Mouse (Mus musculus) adrenal gland, adult 2 months (tissue): ENCODE measurements around the gene Sec14l5. TPM values are rescaled to one million over a fixed set of nuclear protein-coding genes. Genes with fewer than 3 reads are reported as not detected.
A peak's percentile ranks its signal among the peaks of the same experiment; 100 is the strongest.

ENCODE experiments used
- DNase-seq: peaks from one replicate; pipeline ENCODE4 v3.0.0; 2021
- polyA plus RNA-seq: library from polyadenylated mRNA; depleted of rRNA; stranded (reverse); fragments of >200 nt; gene quantifications from 2 replicates; pipeline ENCODE4 v1.2.3, GENCODE M21; 2012
- total RNA-seq, 2 experiments: library from RNA; stranded (reverse); gene quantifications; 2 replicates each; pipeline ENCODE4 v1.2.3; 2021

Sec14l5 gene
- total and polyA plus RNA-seq, 3 experiments = 0.07 to 0.15 TPM; not detected in 1

DNA sequence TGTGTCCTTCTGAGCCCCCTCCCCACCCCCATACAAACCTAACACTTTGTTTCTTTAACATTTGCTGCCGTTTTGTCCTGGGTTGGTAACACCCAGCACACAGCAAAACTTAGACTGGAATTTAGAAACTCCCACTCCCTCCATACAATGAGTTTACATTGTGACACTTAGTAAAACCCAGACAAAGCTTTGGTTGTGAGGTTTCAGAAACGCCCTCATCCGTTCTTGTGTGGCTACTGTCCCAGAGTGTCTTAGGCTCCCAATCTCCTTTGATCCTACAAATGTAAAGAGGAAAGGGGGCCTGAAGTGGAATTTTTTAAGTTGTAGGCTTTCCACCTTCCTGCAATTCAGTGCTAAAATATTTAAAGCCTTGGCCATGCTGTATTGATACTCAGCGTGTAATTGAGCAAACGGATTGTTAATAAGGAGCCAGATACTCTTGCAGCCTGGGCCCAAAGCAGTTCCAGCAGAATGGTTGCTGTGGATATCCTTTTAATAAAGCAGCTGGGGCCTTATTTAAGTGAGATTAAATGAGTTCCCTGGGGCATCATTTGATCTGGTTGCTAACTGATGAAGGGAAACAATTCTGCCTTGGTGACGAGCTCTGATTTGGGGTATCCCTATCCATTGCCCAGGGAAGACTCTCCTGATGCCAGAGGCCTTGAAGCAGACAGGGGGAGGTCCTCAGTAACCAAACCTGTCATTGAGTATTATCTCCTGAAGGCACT lies 6.6 kb downstream of the Sec14l5 start:
- no peak for DNase-seq

DNA sequence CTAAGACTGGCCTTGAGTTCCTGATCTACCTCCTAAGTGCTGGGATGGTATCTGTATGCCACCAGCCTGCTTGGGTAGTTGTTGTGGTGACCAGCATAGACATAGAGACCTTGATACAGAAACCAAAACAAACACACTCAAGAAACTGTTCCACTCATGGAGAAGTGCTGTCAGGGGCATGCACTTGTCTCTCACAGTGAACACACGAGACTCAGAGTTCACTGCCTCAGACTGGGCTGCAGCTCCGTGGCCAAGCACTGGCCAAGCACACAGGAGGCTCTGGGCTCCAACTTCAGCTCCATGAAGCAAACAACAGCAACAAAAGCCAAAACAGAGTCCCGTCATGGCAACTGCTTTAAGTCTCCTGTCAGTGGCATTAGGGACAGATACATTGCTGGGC lies 8.1 kb downstream of the Sec14l5 start:
- no peak for DNase-seq

DNA sequence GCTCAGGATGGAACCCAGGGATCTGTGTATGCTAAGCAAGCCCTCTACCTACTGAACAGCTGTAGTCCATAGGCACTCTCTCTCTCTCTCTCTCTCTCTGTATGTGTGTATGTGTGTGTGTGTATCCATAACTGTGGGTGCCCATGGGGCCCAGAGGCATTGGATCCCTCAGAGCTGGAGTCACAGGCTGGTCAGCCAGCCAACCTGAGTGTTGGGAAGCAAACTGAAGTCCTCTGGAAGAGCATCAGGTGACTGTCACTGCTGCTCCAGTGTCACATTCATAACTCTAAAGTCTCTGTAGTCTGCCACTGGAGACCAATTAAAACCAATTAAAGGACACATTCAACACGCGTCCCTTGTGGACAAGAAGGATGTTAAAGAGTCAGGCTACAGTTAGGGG lies 9.6 kb downstream of the Sec14l5 start:
- DNase-seq = no peak

DNA sequence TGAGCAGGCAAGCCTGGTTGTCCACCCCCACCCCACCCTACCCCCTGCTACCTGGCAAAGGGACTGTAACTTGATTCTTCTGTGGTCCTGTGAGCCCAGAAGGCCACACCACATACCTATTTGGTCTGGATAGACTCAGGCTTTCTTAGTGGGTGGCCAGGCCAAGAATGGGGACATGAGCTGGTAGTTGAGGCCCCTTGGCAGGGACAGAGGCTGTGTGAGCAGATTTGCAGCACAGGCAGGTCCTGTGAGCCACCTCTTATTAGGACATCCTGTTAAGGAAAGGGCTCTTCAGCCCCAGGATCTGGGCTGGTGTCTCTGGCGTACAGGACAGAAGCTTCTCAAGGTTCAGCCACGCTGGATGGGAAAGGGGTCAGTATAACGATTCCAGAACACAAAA lies 10.2 kb downstream of the Sec14l5 start:
- no peak for DNase-seq

DNA sequence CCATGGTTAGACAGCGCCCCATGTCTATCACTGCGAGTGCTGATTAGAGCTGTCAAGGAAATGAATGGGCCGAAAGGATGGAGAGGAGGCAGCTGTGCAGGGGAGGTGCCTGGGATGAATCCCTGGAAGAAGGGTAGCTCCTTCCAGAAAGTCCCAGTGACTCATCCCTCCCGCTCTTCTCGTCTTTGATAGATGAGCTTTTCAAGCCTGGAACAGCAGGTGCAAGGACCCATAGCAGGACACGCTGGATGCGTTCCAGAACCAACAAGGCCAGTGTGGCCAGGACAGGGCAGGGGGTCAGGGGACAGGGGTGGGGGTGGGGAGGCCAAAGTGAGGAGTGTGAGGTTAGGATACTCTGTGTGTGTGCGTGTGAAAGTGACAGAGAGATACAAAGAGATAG lies 12.3 kb downstream of the Sec14l5 start:
- peak; percentile 64 for DNase-seq

DNA sequence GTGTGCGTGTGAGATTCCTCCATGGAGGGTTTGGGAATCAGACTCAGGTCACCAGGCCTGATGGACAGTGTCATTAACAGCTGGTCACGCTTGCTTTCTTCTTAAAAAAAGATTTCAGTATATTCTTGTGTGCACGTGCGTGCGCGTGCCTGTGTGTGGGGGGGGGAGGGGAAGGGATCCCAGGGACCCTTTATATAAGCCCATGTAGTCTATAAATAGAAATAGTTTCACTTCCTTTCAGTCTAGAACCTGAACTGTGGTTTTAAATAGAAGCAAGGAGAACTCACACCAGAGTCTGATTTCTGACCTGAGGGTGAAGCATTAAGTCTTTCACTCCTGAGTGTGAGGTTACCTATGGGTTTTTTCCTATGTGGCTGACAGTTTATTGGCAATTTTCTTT lies 17.4 kb downstream of the Sec14l5 start:
- DNase-seq = no peak

DNA sequence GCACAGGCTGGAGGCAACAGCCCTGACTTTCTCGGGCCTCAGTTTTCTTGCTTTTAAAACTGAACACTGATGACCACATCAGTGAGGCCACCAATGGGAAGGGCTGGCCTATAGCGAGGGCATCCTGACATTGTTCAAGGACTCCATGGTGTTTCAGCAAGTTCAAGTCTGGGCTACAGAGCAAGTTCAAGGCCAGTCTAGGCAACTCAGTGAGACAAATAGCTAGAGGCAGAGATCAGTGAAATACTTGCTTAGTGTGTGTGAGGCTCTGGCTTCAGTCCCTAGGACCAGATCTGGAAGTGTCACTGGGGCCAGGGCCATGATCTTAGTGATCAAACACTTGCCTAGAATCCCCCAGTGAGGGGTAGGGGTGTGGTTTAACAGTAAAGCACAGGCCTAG lies 21.1 kb downstream of the Sec14l5 start:
- DNase-seq = peak; percentile 57

DNA sequence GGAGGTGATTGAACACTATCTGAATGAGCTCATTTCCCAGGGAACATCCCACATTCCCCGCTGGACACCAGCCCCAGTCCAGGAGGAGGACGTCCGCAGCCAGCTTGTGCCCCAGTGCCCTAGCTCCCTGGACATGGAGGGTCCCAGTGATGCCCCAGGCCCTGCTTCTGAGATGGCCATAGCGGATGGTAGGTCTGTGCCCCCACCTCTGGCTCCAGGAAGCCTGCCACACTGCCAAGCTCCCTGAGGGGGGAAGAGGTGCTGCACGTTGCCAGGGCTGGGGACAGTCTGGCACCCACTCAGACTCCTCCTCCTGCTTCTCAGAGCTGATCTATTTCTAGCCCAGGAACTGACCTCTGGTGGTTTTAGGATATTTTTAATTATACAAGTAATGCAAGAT lies 21.9 kb downstream of the Sec14l5 start:
- peak; percentile 52 for DNase-seq

DNA sequence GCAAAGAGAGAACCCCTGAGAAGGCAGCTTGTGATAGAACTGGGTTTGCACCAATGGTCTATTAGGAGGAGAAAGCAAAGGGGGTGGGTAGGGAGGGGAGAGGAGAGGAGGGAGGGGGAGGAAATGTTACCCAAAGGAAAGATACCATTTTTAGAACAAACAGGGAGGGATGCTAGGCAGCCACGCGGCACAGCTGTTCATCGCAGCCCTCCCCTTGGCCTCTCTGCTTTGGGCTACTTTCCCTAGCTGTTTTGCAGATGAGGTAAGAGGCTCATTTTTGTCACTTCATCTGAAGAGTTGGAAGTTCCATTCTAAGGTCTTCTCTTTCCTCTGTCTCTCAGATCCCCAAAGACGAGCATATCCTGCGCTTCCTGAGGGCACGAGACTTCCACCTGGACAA lies 25.7 kb downstream of the Sec14l5 start:
- DNase-seq = no peak

DNA sequence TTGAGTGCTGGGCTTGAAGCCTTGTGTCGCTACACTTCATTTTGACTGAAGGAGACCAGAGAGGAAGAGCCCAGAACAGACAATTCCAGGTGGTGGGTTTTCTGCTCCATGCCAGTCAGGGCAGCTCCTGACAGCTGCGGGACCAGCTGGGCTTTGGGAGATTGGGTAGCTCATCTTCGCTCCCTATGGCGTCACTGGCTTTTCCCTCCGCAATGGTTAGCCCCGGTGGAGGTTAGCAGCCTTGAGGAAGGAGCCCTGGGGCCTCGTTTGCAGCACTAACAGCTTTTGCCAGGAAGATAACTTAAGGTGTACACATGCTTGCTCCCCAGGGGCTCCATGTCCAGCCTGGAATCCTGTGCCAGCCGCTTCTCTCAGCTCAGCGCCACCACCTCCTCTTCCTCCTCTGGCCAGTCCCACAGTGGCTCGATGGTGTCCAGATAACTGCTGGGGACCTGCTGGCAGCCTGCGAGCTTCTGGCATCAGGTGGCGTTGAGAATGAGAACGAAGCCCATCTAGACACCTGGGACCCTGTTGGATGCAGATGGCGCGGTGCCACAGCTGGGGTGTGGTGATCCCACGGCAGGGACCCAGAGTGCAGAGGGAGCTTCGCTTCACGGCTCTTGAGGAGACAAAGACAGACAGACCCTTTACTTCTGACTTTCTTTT lies 36.5 kb downstream of the Sec14l5 start:
- DNase-seq = no peak

DNA sequence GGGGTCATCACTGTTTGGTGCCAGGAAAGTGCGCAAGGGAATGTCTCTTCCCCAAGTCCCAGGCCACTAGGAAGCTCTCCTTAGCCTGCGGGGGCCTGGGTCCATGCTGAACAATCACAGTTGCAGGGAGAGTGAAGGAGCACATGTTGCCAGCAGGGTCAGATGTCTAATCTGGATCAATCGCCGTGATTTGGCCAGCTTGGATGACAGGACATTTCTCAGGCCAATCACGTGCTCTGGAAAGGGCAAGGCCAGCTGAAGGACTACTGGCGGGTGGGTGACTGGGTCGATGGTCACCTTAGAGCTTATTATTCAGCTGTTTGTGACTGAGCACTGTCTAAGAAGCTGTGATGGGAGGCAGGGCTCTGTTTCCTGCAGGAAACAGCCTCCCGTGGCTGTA lies 37.2 kb downstream of the Sec14l5 start:
- DNase-seq = peak; percentile 88

DNA sequence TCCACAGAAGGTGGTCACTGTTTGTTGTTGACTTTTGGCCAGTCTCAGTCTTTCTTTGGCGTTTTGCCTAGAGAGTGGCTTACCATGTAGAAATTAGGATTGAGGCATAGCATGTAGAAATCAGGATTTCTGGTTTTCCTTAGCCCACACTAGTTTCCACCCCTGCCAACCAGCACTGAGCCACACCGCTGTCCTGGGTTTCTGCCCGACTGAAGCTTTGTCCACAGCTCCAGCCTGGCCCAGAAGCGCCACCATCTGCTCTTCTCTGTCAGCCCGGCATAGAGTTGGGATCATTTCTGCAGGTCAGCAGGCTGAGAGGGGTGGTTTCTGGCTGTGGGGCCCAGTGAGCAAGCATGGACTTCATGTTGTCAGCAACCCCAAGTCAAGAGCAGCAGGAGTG lies 38.0 kb downstream of the Sec14l5 start:
- DNase-seq = peak; percentile 34

DNA sequence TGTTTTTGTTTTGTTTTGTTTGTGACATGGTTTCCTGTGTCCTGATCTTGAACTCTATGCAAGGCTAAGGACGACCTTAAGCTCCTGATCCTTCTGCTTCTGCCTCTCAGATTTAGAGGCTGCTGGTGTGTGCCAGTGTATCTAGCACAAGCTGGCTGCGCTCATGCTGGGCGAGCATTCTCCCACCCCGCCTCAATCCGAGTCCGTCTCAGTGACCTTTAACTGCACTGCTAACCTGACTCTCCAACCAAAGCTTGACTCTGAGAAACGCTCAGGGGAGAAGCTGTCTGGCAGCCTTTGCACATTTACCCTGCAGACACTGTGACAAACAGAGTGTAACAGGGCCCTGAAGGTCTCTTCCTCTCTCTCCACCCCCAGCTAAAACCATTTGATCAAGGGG lies 38.8 kb downstream of the Sec14l5 start:
- DNase-seq = peak; percentile 53

DNA sequence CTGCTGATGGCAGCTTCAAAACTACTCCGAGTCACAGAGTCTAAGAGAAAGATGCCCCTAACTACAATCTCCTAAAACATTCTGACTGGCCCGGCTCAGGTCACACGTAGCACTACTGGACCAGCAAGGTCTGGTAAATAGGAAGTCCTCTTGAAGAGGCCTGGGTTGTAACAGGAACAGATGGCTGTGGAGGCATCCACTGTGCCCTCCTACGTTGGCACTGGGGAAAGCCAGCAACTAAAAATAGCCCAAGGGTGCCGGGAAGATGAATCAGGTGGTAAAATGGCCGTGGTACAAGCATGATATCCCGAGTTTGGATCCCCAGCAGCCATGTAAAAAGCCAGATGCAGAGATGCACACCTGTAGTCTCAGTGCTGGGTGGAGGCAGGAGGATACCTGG lies 39.3 kb downstream of the Sec14l5 start:
- peak; percentile 61 for DNase-seq

DNA sequence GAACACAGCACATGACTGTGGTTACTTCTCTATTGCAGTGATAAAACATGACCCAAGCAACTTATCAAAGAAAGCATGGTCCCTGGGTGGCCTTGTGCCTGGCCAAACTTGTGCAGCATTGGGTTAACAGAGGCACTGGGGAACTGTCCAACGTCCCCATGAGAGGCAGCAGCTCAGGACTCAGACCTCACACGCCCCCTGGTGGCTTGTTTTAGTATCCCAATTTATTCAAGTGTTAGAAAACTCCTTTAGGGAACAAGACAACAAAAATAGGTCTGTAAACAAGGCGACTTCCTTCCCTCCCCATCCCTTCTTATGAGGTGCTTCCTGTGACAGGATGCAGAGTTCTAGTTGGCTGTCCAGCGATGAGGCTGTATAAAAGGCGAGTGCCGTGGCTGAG lies 48.2 kb downstream of the Sec14l5 start:
- DNase-seq = peak; percentile 66

DNA sequence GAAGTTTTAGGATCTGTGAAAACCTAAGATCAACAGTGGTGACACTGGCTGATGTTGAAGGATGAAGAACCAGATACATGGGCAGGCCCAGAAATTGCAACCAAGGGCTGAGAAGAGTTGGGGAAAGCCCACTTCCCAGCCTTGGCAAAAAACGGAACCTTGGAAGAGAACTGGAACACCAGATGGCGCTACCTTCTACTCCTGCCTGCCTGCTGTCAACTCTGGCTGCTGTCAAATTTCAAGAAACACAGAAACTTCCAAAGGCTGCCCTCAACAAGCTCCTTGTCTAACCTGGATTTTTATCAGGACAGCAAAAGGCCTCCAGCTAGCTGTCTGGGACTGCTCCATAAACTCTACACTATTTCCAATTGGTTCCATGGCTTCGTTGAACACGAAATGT lies 55.8 kb downstream of the Sec14l5 start:
- peak; percentile 58 for DNase-seq

DNA sequence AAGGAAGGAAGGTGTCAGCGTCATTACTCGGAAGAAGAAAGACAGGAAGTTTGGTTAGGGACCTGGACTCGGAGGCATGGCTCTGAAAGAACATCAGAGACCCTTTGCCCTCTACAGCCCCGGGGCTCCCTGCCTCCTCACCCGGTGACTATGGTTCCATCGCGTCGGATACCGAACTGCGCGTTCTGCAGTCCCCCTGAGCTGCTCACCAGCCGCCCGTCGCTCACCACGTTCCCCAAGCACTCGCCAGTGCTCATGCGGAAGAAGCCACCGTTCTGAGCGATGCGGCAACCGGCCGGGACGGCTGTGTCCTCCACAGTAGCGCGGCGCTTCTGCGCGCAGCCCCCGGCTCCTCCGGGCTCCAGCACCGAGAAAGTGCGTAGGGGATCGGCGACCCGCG lies 56.3 kb downstream of the Sec14l5 start:
- no peak for DNase-seq

DNA sequence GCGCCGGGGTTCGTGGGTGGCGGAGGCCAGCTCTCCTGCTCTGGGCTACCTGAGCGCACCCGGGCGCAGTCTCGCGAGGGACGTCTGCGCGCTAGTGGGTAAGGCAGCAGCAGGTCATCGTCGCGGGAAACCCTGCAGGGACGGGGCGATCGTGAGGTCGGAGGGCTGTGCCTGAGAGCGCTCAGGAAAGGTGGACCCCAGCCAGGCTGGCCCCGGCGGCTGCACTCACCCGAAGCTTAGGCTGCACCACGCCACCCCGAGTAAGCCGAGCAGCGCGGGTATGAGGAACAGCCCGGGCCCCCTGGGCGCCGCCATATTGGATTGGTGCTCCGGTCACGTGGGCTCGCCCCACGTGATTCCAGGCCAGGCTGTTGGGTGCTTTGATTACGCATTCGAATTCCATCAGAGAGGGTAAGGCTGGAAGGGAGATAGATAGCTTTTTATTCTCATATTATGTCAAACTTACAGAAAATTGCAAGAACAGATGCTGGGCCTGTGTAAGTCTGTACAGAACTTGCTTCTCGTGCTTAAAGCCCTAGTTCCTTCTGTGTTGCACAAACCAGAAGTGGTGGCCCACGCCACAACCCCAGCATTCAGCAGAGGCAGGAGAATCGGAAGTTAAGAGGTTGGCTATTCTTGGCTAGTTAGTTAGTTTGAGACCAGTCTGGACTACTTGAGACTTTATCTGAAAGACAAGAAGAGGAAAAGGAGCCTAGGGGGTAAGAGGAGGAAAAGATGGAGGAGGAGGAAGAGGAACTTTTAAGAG lies 56.9 kb downstream of the Sec14l5 start, which contains the start of gene Nagpa:
Gene Nagpa (minus strand): TSS at position 345 of the 766 bp plus-strand sequence.
- peak; percentile 88 for DNase-seq

DNA sequence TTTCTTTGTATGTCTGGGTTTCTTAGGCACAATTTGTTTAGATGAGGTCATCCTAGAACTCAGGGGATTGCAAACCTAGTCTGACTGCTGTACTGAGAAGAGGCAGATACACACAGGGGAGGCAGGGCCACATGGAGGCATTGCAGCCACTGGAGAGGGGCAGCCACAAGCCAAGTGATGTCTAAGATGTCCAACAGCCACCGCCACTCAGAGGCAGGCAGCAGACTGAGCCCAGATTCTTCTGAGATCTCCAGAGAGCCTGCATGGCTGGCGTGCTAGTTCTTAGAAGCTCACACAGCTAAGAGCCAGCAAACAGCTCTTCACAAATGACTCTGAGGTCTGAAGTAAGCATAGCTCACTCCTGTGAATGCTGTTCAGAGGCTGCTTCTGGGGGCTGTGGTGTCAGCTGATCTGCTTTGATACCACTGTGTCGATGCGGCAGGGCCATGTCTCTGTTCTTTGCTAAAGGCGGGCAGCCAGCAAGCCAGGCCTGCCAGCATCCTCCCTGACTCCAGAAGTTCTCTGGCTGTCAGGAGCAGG lies 58.6 kb downstream of the Sec14l5 start:
- DNase-seq = no peak

DNA sequence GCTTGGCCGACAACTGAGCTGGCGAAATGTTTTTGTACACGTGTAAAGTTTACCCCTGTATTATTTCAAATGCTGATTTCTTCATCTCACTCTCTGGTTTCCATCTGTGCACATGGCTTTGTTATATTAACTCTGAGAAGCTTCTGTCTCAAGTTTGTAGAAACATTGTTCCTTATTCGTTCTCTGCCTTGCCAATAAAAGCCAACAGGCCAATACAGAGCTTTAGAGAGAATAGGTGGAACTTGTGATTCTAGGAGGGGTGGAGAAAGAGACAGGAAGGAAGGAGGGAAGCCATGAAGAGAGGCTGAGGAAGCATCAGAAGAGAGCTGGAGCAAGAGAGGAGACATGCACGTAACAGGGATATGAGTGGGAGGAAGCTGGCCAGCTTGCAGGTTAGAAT lies 59.1 kb downstream of the Sec14l5 start:
- no peak for DNase-seq

DNA sequence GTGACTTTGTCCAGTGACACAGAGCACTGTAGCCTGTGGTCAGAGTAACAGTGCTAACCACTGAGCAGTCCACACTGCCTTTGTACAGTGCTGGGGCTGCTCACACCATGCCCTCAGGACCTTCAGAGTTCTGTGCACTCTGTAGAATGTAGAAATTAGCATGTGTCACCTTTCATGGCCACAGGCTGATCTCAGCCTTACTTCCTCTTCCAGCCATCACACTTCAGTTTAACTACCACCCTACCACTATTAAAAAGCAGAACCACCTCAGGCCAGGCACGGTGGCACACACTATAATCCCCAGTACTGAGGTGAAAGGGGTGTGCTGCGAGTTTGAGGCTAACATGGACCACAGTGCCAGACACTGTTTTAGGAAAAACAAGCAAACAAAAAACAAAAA lies 63.5 kb downstream of the Sec14l5 start:
- DNase-seq = no peak

DNA sequence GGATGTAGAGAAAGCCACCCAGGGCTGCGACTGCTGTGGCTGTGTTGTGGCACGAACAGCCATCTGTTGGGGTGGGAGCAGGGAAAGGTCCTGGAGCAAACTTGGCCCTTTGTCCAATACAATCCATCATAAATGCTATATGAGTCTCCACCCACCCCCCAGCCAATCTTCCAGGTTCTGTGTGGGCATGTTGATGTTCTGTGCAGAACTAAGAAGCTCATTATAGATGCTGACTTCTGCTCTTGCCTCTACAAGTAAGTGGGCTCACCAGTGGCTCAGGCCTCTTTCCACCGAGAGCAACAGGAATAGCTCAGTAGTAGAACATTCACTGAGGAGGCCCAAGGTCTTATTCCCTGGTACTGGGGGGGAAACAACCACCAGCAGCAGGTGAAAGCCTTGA lies 65.2 kb downstream of the Sec14l5 start:
- DNase-seq = no peak

DNA sequence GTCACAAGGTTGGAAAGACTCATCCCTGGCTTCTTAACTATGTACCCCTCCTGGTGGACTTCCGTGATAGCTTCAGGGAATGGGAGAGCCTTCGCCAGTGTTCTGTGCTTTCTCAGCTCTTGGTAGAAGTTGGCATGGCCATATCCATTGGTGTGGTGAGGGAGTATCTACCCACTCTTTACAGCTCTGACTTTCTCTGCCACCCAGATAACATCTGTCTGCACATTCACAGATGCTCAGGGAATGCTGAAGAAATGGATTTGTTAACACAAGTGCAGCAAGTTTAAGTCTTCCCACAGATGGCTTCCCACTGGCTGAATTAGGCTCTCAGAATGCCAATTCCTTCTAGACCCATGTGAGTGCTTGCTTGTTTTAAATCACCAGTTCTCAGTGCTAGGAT lies 67.2 kb downstream of the Sec14l5 start:
- DNase-seq = no peak
